Mouse (Mus musculus) midbrain, postnatal 0 days (tissue): ENCODE results near the gene Adam17. TPM values are rescaled to one million over a fixed set of nuclear protein-coding genes. Genes with fewer than 3 reads are reported as not detected.

Source experiments
- ATAC-seq: fragments of 200-750 bp; cut with Nextera tagmentation; 2 replicates; pipeline ENCODE4 v1.8.0; 2017; ENCODE audit warnings: moderate number of reproducible peaks, mild to moderate bottlenecking, moderate TSS enrichment, moderate library complexity; ENCODE audit not compliant: low FRiP score
- DNase-seq: peaks from one replicate; pipeline ENCODE4 v3.0.0-alpha.2; 2015; ENCODE audit warnings: low spot score
- H3K27ac ChIP-seq: fragments of 300-500 bp; sonication (generic); 2 replicates; pipeline ENCODE4 v1.5.1; 2014; ENCODE audit warnings: low read depth, mild to moderate bottlenecking, low read length, mixed read lengths
- H3K27me3 ChIP-seq: fragments of 300-500 bp; sonication (generic); 2 replicates; pipeline ENCODE4 v1.6.1; 2014; ENCODE audit warnings: low read length, control low read depth, mixed read lengths; ENCODE audit not compliant: insufficient read depth
- H3K36me3 ChIP-seq: fragments of 300-500 bp; sonication (generic); 2 replicates; pipeline ENCODE4 v1.6.1; 2014; ENCODE audit warnings: low read length, control low read depth, mixed read lengths; ENCODE audit not compliant: insufficient read depth
- H3K4me1 ChIP-seq: fragments of 300-500 bp; sonication (generic); 2 replicates; pipeline ENCODE4 v1.6.1; 2014; ENCODE audit warnings: mild to moderate bottlenecking, control low read depth, antibody characterized with exemption, low read length, mixed read lengths; ENCODE audit not compliant: insufficient read depth
- H3K4me2 ChIP-seq: fragments of 300-500 bp; sonication (generic); 2 replicates; pipeline ENCODE4 v1.6.1; 2014; ENCODE audit warnings: low read depth, mild to moderate bottlenecking, low read length, mixed read lengths; ENCODE audit not compliant: poor library complexity, severe bottlenecking
- H3K4me3 ChIP-seq: fragments of 300-500 bp; sonication (generic); 2 replicates; pipeline ENCODE4 v1.5.1; 2014; ENCODE audit warnings: low read depth, mild to moderate bottlenecking, low read length, moderate library complexity
- H3K9ac ChIP-seq: fragments of 300-500 bp; sonication (generic); replicated peaks from 2 replicates; pipeline ENCODE4 v1.6.1; 2014; ENCODE audit warnings: mild to moderate bottlenecking, low read length, moderate library complexity, mixed read lengths; ENCODE audit not compliant: poor library complexity, severe bottlenecking
- H3K9me3 ChIP-seq: fragments of 300-500 bp; sonication (generic); 2 replicates; pipeline ENCODE4 v1.6.1; 2016; ENCODE audit warnings: low read length, control low read depth
- CTCF ChIP-seq: IDR thresholded peaks from 2 replicates; pipeline ENCODE4 v1.5.1; 2016; ENCODE audit warnings: antibody characterized with exemption, mild to moderate bottlenecking
- WGBS: fragments of 180-500 bp; shearing (Covaris S2); extraction: QIAGEN DNeasy Blood & Tissue Kit; methylation state at CpG from one replicate; pipeline ENCODE4 v1.1.7; 2014; 5-methylcytosine and 5-hydroxymethylcytosine counted together
- polyA plus RNA-seq: library from polyadenylated mRNA; unstranded; fragments of >200 nt; fragmentation: Nextera tagmentation; extraction: Ambion mirVana; gene quantifications from 2 replicates; pipeline ENCODE4 v1.2.1, GENCODE M21; 2015
- total RNA-seq: library from RNA; depleted of rRNA; stranded (reverse); fragments of >200 nt; gene quantifications from 2 replicates; pipeline ENCODE4 v1.2.3, GENCODE M21; 2014

Adam17 gene
- total and polyA plus RNA-seq, 2 experiments from 2014 or later: 10.3 to 17.0 TPM

DNA sequence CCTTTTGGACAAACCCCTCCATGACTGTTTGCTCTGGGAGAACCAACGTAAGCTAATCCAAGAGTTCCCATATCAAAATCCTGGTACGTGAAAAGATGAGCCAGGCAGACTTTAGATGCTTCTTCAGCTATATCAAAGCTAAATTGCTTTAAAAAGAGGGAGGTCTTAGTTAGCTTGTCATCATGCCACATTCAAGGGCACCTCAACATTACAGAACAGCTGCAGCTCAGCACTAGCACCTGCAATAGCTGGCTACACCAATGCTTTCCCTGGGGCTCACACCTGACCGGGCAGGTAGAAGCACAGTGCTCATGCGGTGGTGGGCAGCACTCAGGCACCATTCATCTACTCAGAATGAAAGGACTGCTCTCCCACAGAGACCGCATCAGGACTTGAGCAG lies 32.8 kb downstream of the Adam17 start:
- DNase-seq (no peak), ATAC-seq (no peak)
- H3K4me3 ChIP-seq: no peak overlapping the region
- H3K36me3 ChIP-seq: peaks cover 21% of the 10 kb centered on the region
- no peak overlapping the region for H3K4me2 ChIP-seq
- H3K9me3 ChIP-seq: no peaks in the 10 kb centered on the region
- TF ChIP-seq CTCF: no peak
- no peaks in the 10 kb centered on the region for H3K4me1 ChIP-seq
- no peak overlapping the region for H3K9ac ChIP-seq
- no peaks in the 10 kb centered on the region for H3K27me3 ChIP-seq
- WGBS: 97% methylated on average over 5 of the region's 5 CpGs
- H3K27ac ChIP-seq: no peak overlapping the region

DNA sequence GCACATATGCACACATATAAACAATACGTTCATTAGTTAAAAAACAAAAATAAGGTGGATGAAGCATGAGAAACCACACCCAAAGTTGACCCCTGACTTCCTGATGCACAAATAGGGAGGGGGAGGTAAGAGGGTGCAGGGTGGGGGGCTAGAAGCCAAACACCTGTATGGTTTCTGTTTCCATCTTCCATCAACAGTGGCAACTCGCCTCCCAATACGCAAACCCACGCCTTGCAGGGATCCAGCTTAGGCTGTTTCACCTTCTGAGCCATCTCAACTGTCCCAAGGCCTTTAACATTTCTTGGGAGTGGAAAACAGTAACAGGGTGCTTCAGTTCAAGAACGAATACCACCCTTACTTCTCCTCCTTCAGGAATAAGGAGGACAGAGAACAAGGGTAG lies 36.3 kb downstream of the Adam17 start:
- H3K9ac ChIP-seq: no peak overlapping the region
- DNase-seq (no peak), ATAC-seq (no peak)
- no peaks in the 10 kb centered on the region for H3K27me3 ChIP-seq
- peaks cover 30% of the 10 kb centered on the region for H3K36me3 ChIP-seq
- WGBS: 98% methylated on average over 5 of the region's 5 CpGs
- no peak for TF ChIP-seq CTCF
- H3K4me2 ChIP-seq: no peak overlapping the region
- H3K4me3 ChIP-seq: no peak overlapping the region
- no peaks in the 10 kb centered on the region for H3K9me3 ChIP-seq
- H3K27ac ChIP-seq: no peak overlapping the region
- H3K4me1 ChIP-seq: no peaks in the 10 kb centered on the region

DNA sequence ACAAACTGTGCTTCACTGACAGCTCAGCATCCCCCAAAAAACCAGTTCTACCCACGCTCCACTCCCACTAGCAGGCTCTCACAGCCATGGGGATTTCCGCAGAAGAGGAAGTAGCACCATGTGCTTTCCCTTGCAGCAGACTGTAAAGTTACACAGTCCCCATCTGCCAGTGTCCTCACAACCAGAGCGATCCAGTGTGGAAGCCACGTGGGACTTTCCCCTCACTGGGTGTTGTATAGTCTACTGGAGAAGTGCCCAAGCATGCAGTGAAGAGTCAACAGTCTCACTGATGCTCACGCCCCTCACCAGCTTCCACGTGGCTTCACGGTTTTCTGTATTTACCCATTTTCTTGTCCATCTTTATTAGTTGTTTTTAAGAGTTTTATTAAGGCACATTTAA lies 37.6 kb downstream of the Adam17 start:
- no peak for TF ChIP-seq CTCF
- peaks cover 38% of the 10 kb centered on the region for H3K36me3 ChIP-seq
- ATAC-seq (no peak), DNase-seq (no peak)
- H3K9ac ChIP-seq: no peak overlapping the region
- no peak overlapping the region for H3K4me2 ChIP-seq
- no peaks in the 10 kb centered on the region for H3K9me3 ChIP-seq
- no peak overlapping the region for H3K27ac ChIP-seq
- no peak overlapping the region for H3K4me3 ChIP-seq
- no peaks in the 10 kb centered on the region for H3K4me1 ChIP-seq
- WGBS: 91% methylated on average over 7 of the region's 7 CpGs
- no peaks in the 10 kb centered on the region for H3K27me3 ChIP-seq

DNA sequence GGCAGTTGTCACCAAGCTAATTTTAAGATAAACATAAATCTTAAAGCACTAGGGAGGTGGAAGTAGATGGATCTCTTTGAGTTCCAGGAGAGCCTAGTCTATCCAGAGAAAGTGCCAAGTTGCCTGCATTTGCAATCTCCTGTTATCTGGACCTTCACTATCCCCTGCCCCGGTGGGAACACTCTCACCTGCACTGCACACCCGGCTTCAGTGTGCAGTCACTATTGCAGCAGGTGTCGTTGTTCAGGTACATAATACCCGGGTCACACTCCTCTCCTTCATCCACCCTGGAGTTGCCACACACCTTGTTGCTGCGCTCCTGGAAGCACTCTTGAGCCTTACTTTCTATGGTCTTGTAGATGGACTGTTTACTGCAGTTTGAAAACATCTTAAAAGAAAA lies 39.7 kb downstream of the Adam17 start:
- WGBS: 95% methylated on average over 5 of the region's 5 CpGs
- peaks cover 34% of the 10 kb centered on the region for H3K36me3 ChIP-seq

GRCm38 (mm10) chr12:21333021-21333420 lies 40.4 kb downstream of the Adam17 start:
- TF ChIP-seq CTCF: no peak
- Histone ChIP-seq H3K36me3 (peaks cover 36% of the 10 kb centered on the region), H3K9me3 (no peaks in the 10 kb centered on the region)

More for the DNA sequence above, 39.7 kb downstream of the Adam17 start:
- no peak for TF ChIP-seq CTCF
- Histone ChIP-seq H3K4me1 (no peaks in the 10 kb centered on the region), H3K27me3 (no peaks in the 10 kb centered on the region), H3K4me2 (no peak overlapping the region), H3K9ac (no peak overlapping the region), H3K9me3 (no peaks in the 10 kb centered on the region), H3K4me3 (no peak overlapping the region), H3K27ac (no peak overlapping the region)
- ATAC-seq (no peak), DNase-seq (no peak)

GRCm38 (mm10) chr12:21331711-21332110 lies 41.7 kb downstream of the Adam17 start:
- H3K27me3 ChIP-seq: no peaks in the 10 kb centered on the region
- H3K36me3 ChIP-seq: peaks cover 47% of the 10 kb centered on the region
- 79% methylated on average over 6 of the region's 6 CpGs for WGBS

More at GRCm38 (mm10) chr12:21333021-21333420, 40.4 kb downstream of the Adam17 start:
- H3K27me3 ChIP-seq: no peaks in the 10 kb centered on the region
- no peaks in the 10 kb centered on the region for H3K4me1 ChIP-seq
- no peak overlapping the region for H3K4me2 ChIP-seq
- H3K9ac ChIP-seq: no peak overlapping the region
- no peak overlapping the region for H3K4me3 ChIP-seq
- WGBS: 97% methylated on average over 7 of the region's 7 CpGs
- H3K27ac ChIP-seq: no peak overlapping the region
- ATAC-seq (no peak), DNase-seq (no peak)

More at GRCm38 (mm10) chr12:21331711-21332110, 41.7 kb downstream of the Adam17 start:
- no peak overlapping the region for H3K4me2 ChIP-seq
- no peak overlapping the region for H3K9ac ChIP-seq
- no peak overlapping the region for H3K27ac ChIP-seq
- H3K4me3 ChIP-seq: no peak overlapping the region
- DNase-seq (no peak), ATAC-seq (no peak)
- H3K9me3 ChIP-seq: no peaks in the 10 kb centered on the region
- H3K4me1 ChIP-seq: no peaks in the 10 kb centered on the region
- no peak for TF ChIP-seq CTCF
